Mouse (Mus musculus) limb, embryonic 14.5 days (tissue): ENCODE results near the gene Eps15. TPM values are rescaled to one million over a fixed set of nuclear protein-coding genes. Genes with fewer than 3 reads are reported as not detected.

Experiments used
- ATAC-seq: fragments of 200-750 bp; cut with Nextera tagmentation; 2 replicates; pipeline ENCODE4 v1.8.0; 2017; ENCODE audit warnings: low read depth, moderate number of reproducible peaks, moderate TSS enrichment; ENCODE audit not compliant: low FRiP score
- DNase-seq: peaks from one replicate; pipeline ENCODE4 v3.0.0-alpha.2; 2015; ENCODE audit warnings: low spot score
- H3K27ac ChIP-seq: fragments of 300-500 bp; sonication (generic); replicated peaks from 2 replicates; pipeline ENCODE4 v1.5.1; 2014; ENCODE audit warnings: low read depth, mild to moderate bottlenecking, low read length, moderate library complexity, mixed read lengths
- H3K27me3 ChIP-seq: fragments of 300-500 bp; sonication (generic); 2 replicates; pipeline ENCODE4 v1.6.1; 2014; ENCODE audit warnings: low read length, mixed read lengths; ENCODE audit not compliant: control insufficient read depth, insufficient read depth
- H3K36me3 ChIP-seq: fragments of 300-500 bp; sonication (generic); 2 replicates; pipeline ENCODE4 v1.6.1; 2014; ENCODE audit warnings: mild to moderate bottlenecking, low read length, moderate library complexity, mixed read lengths; ENCODE audit not compliant: control insufficient read depth, insufficient read depth
- H3K4me1 ChIP-seq: fragments of 300-500 bp; sonication (generic); 2 replicates; pipeline ENCODE4 v1.6.1; 2014; ENCODE audit warnings: antibody characterized with exemption, low read length, mixed read lengths; ENCODE audit not compliant: control insufficient read depth, insufficient read depth
- H3K4me2 ChIP-seq: fragments of 300-500 bp; sonication (generic); replicated peaks from 2 replicates; pipeline ENCODE4 v1.6.1; 2014; ENCODE audit warnings: low read depth, mild to moderate bottlenecking, low read length, moderate library complexity; ENCODE audit not compliant: severe bottlenecking
- H3K4me3 ChIP-seq: fragments of 300-500 bp; sonication (generic); replicated peaks from 2 replicates; pipeline ENCODE4 v1.5.1; 2014; ENCODE audit warnings: low read length
- H3K9ac ChIP-seq: fragments of 300-500 bp; sonication (generic); 2 replicates; pipeline ENCODE4 v1.6.1; 2014; ENCODE audit warnings: mild to moderate bottlenecking, low read depth, low read length, moderate library complexity; ENCODE audit not compliant: severe bottlenecking
- H3K9me3 ChIP-seq: fragments of 300-500 bp; sonication (generic); 2 replicates; pipeline ENCODE4 v1.6.1; 2016; ENCODE audit warnings: low read length; ENCODE audit not compliant: control insufficient read depth
- POLR2A ChIP-seq: fragments of 200-500 bp; IDR thresholded peaks from 2 replicates; pipeline ENCODE4 v1.8.0; 2012; ENCODE audit warnings: inconsistent platforms, mild to moderate bottlenecking, moderate library complexity, borderline replicate concordance; ENCODE audit not compliant: insufficient read depth, insufficient read length; ENCODE audit errors: extremely low read depth
- WGBS: fragments of 180-500 bp; shearing (Covaris S2); extraction: QIAGEN DNeasy Blood & Tissue Kit; methylation state at CpG from one replicate; pipeline ENCODE4 v1.1.7; 2014; 5-methylcytosine and 5-hydroxymethylcytosine counted together
- polyA plus RNA-seq, 2 experiments: library from polyadenylated mRNA; depleted of rRNA in 1 of 2; stranded (reverse) in 1 of 2; unstranded in 1 of 2; fragments of >200 nt; fragmentation: Nextera tagmentation in 1 of 2; extraction: Ambion mirVana in 1 of 2; gene quantifications; 2 replicates each; pipeline versions ENCODE4 v1.2.1 to v1.2.3; 2012 to 2014

Gene Eps15
- polyA plus RNA-seq, 2 experiments, result 27.0 to 36.3 TPM

- WGBS, result 3% methylated on average over 4 of the region's 4 CpGs
- Histone ChIP-seq H3K4me2 (peak overlapping the region; percentile 85), H3K4me3 (peak overlapping the region; percentile 83), H3K27me3 (no peaks in the 10 kb centered on the region), H3K36me3 (no peaks in the 10 kb centered on the region), H3K4me1 (peaks cover 12% of the 10 kb centered on the region), H3K9ac (peak overlapping the region; percentile 86), H3K27ac (no peak overlapping the region), H3K9me3 (no peaks in the 10 kb centered on the region)
- no peak for TF ChIP-seq POLR2A
- DNase-seq, result no peak
- ATAC-seq, result no peak
These were observed 1.1 kb downstream of the Eps15 start for GRCm38 (mm10) chr4:109281161-109281560.

DNA sequence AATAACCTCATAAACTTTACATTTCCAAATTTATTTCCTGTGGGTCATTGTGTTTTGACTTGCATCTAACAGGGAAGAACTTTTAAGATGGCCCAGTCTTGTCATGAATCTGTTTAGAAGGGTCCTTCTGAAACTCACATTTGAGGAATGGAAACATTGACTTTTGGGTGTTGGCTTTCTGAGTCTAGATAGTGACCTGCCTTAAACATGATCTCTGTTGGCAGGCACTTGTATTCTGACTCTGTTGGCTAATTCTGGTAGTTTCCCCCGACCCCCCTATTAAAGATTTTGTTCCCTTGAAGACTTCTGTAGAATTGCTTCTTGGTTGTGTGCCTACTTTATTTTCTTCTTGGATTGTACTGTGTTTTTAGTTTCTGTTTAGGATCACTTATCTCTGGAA lies 1.9 kb downstream of the Eps15 start:
- Histone ChIP-seq H3K9me3 (no peaks in the 10 kb centered on the region), H3K9ac (no peak overlapping the region), H3K4me1 (peaks cover 12% of the 10 kb centered on the region), H3K36me3 (no peaks in the 10 kb centered on the region), H3K27me3 (no peaks in the 10 kb centered on the region), H3K4me3 (no peak overlapping the region), H3K4me2 (no peak overlapping the region), H3K27ac (no peak overlapping the region)
- DNase-seq (no peak), ATAC-seq (no peak)
- TF ChIP-seq POLR2A, result no peak
- 89% methylated on average over 1 of the region's 1 CpGs for WGBS

DNA sequence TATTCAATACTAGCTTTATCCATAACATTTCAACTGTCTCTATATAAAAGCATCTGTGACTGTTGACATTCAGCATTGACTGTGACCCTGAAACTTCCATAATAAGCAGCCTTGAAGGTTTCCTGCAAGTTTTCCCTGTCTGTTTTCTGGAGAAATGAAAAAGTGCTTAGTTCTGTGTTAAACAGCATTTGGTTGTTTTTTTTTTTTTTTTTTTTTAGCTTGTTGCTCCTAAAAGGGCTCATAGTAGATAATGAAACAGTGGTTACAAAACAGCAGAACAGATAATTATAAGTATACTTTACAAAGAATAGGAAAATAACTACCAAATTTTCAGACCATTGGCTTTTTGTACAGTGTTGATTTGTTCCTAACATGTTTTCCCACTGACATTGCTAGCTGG lies 14.6 kb downstream of the Eps15 start:
- no peak overlapping the region for H3K9ac ChIP-seq
- H3K4me3 ChIP-seq, result no peak overlapping the region
- DNase-seq (no peak), ATAC-seq (no peak)
- TF ChIP-seq POLR2A, result no peak
- no peaks in the 10 kb centered on the region for H3K4me1 ChIP-seq
- H3K27me3 ChIP-seq, result no peaks in the 10 kb centered on the region
- 0 out of 2 replicates have a peak, but pooled peaks cover 5% of the 10 kb centered on the region for H3K36me3 ChIP-seq
- no peak overlapping the region for H3K27ac ChIP-seq
- no peaks in the 10 kb centered on the region for H3K9me3 ChIP-seq
- no peak overlapping the region for H3K4me2 ChIP-seq

- H3K27me3 ChIP-seq, result no peaks in the 10 kb centered on the region
- ATAC-seq (no peak), DNase-seq (no peak)
- H3K27ac ChIP-seq, result no peak overlapping the region
- 82% methylated on average over 2 of the region's 2 CpGs for WGBS
- no peaks in the 10 kb centered on the region for H3K9me3 ChIP-seq
- no peak overlapping the region for H3K4me2 ChIP-seq
- H3K4me1 ChIP-seq, result no peaks in the 10 kb centered on the region
- no peak overlapping the region for H3K9ac ChIP-seq
- no peak for TF ChIP-seq POLR2A
- H3K36me3 ChIP-seq, result 0 out of 2 replicates have a peak, but pooled peaks cover 5% of the 10 kb centered on the region
- H3K4me3 ChIP-seq, result no peak overlapping the region
These were observed 16.4 kb downstream of the Eps15 start for GRCm38 (mm10) chr4:109296510-109296909.

- no peaks in the 10 kb centered on the region for H3K4me1 ChIP-seq
- no peak overlapping the region for H3K4me2 ChIP-seq
- 0 out of 2 replicates have a peak, but pooled peaks cover 5% of the 10 kb centered on the region for H3K36me3 ChIP-seq
- no peaks in the 10 kb centered on the region for H3K27me3 ChIP-seq
- ATAC-seq, result no peak
- no peak for TF ChIP-seq POLR2A
- no peak overlapping the region for H3K9ac ChIP-seq
- H3K27ac ChIP-seq, result no peak overlapping the region
- DNase-seq, result no peak
- H3K9me3 ChIP-seq, result no peaks in the 10 kb centered on the region
- H3K4me3 ChIP-seq, result no peak overlapping the region
These were observed 19.1 kb downstream of the Eps15 start for GRCm38 (mm10) chr4:109299136-109299535.
